Mouse (Mus musculus) embryonic facial prominence, embryonic 11.5 days (tissue): ENCODE data around the gene Camta1. TPM values are rescaled to one million over a fixed set of nuclear protein-coding genes. Genes with fewer than 3 reads are reported as not detected.

Source experiments
- ATAC-seq: fragments of 200-750 bp; cut with Nextera tagmentation; replicated peaks from 2 replicates; pipeline ENCODE4 v1.8.0; 2017; ENCODE audit warnings: low read depth; ENCODE audit not compliant: insufficient number of reproducible peaks, low FRiP score, low TSS enrichment
- DNase-seq: peaks from one replicate; pipeline ENCODE4 v3.0.0-alpha.2; 2015; ENCODE audit warnings: low spot score
- H3K27ac ChIP-seq: fragments of 300-500 bp; sonication (generic); replicated peaks from 2 replicates; pipeline ENCODE4 v1.5.1; 2014; ENCODE audit warnings: mild to moderate bottlenecking, low read depth, low read length, control low read depth
- H3K27me3 ChIP-seq: fragments of 300-500 bp; sonication (generic); 2 replicates; pipeline ENCODE4 v1.6.1; 2014; ENCODE audit warnings: mild to moderate bottlenecking, low read length, moderate library complexity, mixed read lengths; ENCODE audit not compliant: control insufficient read depth, insufficient read depth
- H3K36me3 ChIP-seq: fragments of 300-500 bp; sonication (generic); replicated peaks from 2 replicates; pipeline ENCODE4 v1.6.1; 2014; ENCODE audit warnings: low read depth, mild to moderate bottlenecking, low read length, moderate library complexity, mixed read lengths; ENCODE audit not compliant: control insufficient read depth, insufficient read depth
- H3K4me1 ChIP-seq: fragments of 300-500 bp; sonication (generic); 2 replicates; pipeline ENCODE4 v1.6.1; 2014; ENCODE audit warnings: low read length, mixed read lengths; ENCODE audit not compliant: control insufficient read depth, insufficient read depth
- H3K4me2 ChIP-seq: fragments of 300-500 bp; sonication (generic); 2 replicates; pipeline ENCODE4 v1.6.1; 2014; ENCODE audit warnings: low read depth, mild to moderate bottlenecking, control low read depth, low read length, moderate library complexity
- H3K4me3 ChIP-seq: fragments of 300-500 bp; sonication (generic); 2 replicates; pipeline ENCODE4 v1.5.1; 2014; ENCODE audit warnings: low read depth, low read length, control low read depth
- H3K9ac ChIP-seq: fragments of 300-500 bp; sonication (generic); replicated peaks from 2 replicates; pipeline ENCODE4 v1.6.1; 2014; ENCODE audit warnings: mild to moderate bottlenecking, control low read depth, low read length
- H3K9me3 ChIP-seq: fragments of 300-500 bp; sonication (generic); replicated peaks from 2 replicates; pipeline ENCODE4 v1.6.1; 2016; ENCODE audit warnings: mild to moderate bottlenecking, low read length, inconsistent platforms, mixed read lengths; ENCODE audit not compliant: control insufficient read depth
- WGBS: fragments of 180-500 bp; shearing (Covaris S2); extraction: QIAGEN DNeasy Blood & Tissue Kit; methylation state at CpG from one replicate; pipeline ENCODE4 v1.1.7; 2014; 5-methylcytosine and 5-hydroxymethylcytosine counted together
- polyA plus RNA-seq: library from polyadenylated mRNA; unstranded; fragments of >200 nt; fragmentation: Nextera tagmentation; extraction: Ambion mirVana; gene quantifications from 2 replicates; pipeline ENCODE4 v1.2.1, GENCODE M21; 2014

Gene Camta1
- polyA plus RNA-seq, 1 experiment from 2014 or later = 130 TPM

DNA sequence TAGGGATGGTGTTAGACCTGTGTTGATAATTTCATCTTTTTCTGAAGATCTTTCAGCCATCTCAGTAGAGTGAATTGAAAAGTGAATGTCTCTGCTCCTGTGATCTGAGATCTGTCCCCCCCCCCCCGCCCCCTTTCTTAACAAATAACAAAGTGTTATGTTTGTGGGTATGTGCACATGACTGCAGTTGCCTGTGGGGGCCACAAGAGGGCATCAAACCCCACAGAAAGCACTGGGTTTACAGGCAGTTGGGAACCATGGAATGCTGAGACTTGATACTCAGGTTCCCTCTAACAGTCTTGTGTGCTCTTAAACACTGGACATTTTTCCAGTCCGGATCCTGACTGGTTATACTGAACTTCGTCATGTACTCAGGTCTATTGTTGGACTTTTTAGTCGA, 350.6 kb downstream of the Camta1 start:
- no peak for DNase-seq

DNA sequence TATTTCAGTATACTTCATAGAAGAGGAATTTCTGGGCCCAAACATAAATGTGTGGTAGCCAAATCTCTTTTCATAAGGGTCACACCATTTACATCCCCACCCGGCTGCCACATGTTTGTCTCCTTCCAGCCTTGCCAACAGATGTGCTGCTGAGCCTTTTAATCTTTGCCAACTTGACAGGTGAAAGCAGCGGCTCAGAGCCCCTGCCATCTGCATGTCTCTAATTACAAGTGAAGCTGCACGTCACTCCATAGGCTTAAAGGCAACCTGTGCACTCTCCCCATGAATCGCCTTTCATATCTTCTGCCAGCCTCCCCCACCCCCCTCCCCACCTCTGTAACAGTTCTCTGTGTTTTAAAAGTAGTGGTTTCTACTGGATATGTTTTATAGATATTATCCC, 351.3 kb downstream of the Camta1 start:
- Histone ChIP-seq H3K27ac (no peak overlapping the region), H3K4me3 (no peak overlapping the region), H3K4me1 (no peaks in the 10 kb centered on the region), H3K9me3 (no peaks in the 10 kb centered on the region), H3K4me2 (no peak overlapping the region), H3K27me3 (no peaks in the 10 kb centered on the region), H3K36me3 (no peaks in the 10 kb centered on the region), H3K9ac (no peak overlapping the region)
- WGBS = 59% methylated on average over 4 of the region's 4 CpGs
- DNase-seq = no peak
- no peak for ATAC-seq

More for the DNA sequence above, 350.6 kb downstream of the Camta1 start:
- Histone ChIP-seq H3K27me3 (no peaks in the 10 kb centered on the region), H3K36me3 (no peaks in the 10 kb centered on the region), H3K9me3 (no peaks in the 10 kb centered on the region), H3K9ac (no peak overlapping the region), H3K4me3 (no peak overlapping the region), H3K4me2 (no peak overlapping the region), H3K4me1 (no peaks in the 10 kb centered on the region), H3K27ac (no peak overlapping the region)
- ATAC-seq = no peak
- 88% methylated on average over 4 of the region's 4 CpGs for WGBS

DNA sequence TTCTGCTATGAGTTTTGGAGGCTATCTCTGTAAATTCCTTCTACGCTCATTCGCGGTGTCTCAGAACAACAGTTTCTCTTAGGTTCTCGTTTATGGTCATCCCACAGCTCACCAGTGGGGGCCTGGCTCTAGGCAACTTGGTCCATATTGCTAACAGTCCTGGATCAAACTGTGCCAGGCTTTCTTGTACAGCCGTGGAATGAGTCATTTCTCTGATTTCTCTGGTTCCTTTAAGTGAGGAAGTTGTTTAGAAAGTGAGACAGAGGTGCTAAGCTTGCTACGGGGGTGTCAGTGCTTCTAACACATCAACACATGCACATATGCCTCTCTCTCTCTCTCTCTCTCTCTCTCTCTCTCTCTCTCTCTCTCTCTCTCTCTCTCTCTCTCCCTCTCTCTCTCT, 355.0 kb downstream of the Camta1 start:
- ATAC-seq = no peak
- no peak for DNase-seq
- 82% methylated on average over 6 of the region's 6 CpGs for WGBS
- no peak overlapping the region for H3K9ac ChIP-seq
- H3K4me3 ChIP-seq = no peak overlapping the region
- H3K27me3 ChIP-seq = no peaks in the 10 kb centered on the region
- no peaks in the 10 kb centered on the region for H3K4me1 ChIP-seq
- no peak overlapping the region for H3K4me2 ChIP-seq
- no peaks in the 10 kb centered on the region for H3K9me3 ChIP-seq
- H3K36me3 ChIP-seq = no peaks in the 10 kb centered on the region
- H3K27ac ChIP-seq = no peak overlapping the region

DNA sequence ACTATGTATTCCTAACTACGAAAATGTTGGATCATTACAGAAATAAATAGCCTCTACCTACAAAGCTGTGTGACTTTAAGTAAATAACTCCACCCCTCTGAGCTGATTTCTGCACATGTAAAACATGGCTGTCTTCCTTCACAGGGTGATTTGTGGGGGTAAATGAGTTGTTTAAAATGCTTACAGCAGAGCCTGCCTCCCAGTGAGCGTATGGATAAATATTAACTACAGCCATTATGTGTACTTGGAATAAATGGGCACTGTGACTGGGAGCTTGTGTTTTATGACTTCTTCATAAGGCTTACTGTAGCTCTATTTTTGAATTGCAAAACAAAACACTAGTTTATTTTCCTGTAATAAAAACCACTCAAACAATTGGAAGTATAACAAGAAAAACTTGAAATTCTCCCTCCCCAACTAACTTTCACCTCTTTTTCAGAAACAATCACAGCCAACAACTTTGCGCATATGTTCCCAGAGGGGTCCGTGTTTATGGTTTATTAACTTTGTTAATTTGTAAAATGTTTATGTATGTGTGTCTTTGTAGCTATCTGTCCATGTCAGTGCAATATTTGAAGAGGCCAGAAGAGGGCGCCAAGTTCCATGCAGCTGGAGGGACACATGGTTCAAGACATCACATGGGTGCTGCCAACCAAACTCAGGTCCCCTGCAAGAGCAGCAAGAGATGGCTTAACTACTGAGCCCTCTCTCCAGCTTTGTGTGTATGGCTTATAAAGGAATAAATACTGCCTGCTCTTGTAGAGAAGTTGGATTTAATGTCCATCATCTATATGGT, 363.0 kb downstream of the Camta1 start:
- ATAC-seq = no peak

DNA sequence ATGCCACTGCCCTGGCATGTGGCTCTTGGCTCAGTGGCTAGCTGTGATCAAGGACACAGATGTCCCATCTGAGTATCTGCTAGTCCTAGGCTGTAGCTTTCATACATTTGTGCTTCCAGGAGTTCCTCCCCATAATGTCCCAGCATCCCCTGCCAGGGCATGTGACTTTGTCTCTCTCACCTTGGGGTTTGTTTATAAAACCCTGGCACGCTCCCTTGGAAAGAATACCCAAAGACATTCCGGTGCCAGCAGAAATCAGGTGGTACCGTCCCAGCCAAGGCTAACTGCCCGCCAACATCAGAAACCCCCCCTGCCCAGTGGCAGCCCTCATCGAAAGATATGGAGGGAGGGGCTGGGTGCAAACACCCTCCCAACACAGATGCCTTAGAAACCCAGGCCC, 365.1 kb downstream of the Camta1 start:
- WGBS = 90% methylated on average over 5 of the region's 5 CpGs

More for the DNA sequence above, 363.0 kb downstream of the Camta1 start:
- WGBS = 80% methylated on average over 5 of the region's 5 CpGs
- no peak overlapping the region for H3K4me2 ChIP-seq
- no peaks in the 10 kb centered on the region for H3K4me1 ChIP-seq
- H3K9me3 ChIP-seq = no peaks in the 10 kb centered on the region; the same call in 1 of the 2 replicates
- H3K27ac ChIP-seq = no peak overlapping the region
- DNase-seq = no peak
- no peak overlapping the region for H3K9ac ChIP-seq
- H3K27me3 ChIP-seq = no peaks in the 10 kb centered on the region
- no peaks in the 10 kb centered on the region for H3K36me3 ChIP-seq
- no peak overlapping the region for H3K4me3 ChIP-seq

DNA sequence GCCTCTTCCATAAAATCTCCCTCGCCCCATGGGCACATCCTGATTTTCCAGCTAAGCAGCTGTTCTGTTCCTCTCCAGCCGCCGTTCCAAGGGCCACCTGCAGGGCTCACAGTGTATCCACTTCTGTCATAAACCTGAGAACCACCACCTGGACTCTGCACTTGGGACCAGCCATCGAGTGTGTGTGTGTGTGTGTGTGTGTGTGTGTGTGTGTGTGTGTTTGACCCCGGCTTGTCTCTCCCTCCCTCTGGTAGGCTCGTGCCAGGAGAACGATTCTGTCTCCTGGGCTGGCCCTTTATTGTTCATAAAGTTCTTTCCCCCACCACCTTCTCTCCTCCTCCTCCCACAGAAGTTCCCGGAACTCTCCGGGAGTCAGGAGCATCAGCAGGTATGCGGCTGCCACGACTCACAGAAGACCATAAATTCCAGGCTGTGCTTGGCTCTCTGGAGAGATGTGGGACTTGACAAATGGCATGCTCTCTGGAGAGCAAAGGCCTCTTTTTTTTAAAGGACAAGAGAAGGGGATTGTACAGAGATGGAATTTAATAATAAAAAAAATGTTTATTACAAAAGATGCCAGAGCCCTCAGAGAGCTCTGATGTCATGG, 366.3 kb downstream of the Camta1 start:
- WGBS = 76% methylated on average over 11 of the region's 11 CpGs
- Histone ChIP-seq H3K9ac (no peak overlapping the region), H3K36me3 (no peaks in the 10 kb centered on the region), H3K27me3 (no peaks in the 10 kb centered on the region), H3K4me2 (no peak overlapping the region), H3K4me1 (no peaks in the 10 kb centered on the region), H3K27ac (no peak overlapping the region), H3K9me3 (no peaks in the 10 kb centered on the region; the same call in 1 of the 2 replicates), H3K4me3 (no peak overlapping the region)
- DNase-seq (no peak), ATAC-seq (no peak)

More for the DNA sequence above, 365.1 kb downstream of the Camta1 start:
- H3K9ac ChIP-seq = no peak overlapping the region
- no peak overlapping the region for H3K4me3 ChIP-seq
- H3K36me3 ChIP-seq = no peaks in the 10 kb centered on the region
- H3K27me3 ChIP-seq = no peaks in the 10 kb centered on the region
- H3K4me1 ChIP-seq = no peaks in the 10 kb centered on the region
- no peak for DNase-seq
- H3K27ac ChIP-seq = no peak overlapping the region
- H3K4me2 ChIP-seq = no peak overlapping the region
- no peaks in the 10 kb centered on the region; the same call in 1 of the 2 replicates for H3K9me3 ChIP-seq
- no peak for ATAC-seq

DNA sequence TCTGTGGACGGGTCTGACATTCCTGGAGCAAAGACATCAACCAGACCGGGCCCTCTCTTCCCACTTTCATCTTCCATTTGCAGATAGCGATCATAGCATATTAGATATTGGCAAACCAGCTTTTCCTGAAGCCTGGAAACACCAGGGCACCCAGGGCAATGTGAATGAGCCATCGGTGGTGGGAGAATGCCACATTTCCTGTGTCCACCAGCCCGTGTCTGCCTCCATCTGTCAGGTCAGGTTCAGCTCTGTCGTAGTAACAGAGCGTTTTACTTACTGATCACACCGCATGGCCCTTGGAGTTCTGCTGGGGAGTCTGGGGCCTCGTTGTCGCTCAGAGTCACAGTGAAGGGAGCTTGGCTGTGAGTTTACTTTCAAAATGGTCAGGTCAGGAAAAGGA, 368.9 kb downstream of the Camta1 start:
- Histone ChIP-seq H3K36me3 (no peaks in the 10 kb centered on the region), H3K27me3 (no peaks in the 10 kb centered on the region)

DNA sequence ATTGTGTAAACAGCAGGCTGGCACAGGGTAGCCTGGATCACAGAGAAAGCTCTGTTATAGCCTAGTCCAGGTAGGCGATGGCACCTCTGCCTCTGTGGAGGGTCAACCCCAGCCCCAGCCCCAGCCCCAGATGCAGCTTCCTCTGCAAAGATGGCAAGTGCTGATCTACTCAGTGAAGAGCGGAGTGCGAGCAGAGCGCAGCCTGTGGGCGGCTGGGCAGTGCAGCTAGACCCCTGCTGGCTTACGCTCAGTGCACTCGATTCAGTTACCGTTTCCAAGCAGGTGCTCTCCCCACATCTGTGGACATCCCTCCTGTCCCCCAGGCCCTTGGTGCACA, 377.7 kb downstream of the Camta1 start:
- H3K27me3 ChIP-seq = no peaks in the 10 kb centered on the region
- ATAC-seq (no peak), DNase-seq (no peak)
- no peaks in the 10 kb centered on the region for H3K4me1 ChIP-seq
- no peak overlapping the region for H3K9ac ChIP-seq
- H3K9me3 ChIP-seq = no peaks in the 10 kb centered on the region
- no peak overlapping the region for H3K27ac ChIP-seq
- WGBS = 50% methylated on average over 8 of the region's 8 CpGs
- H3K4me3 ChIP-seq = no peak overlapping the region
- H3K36me3 ChIP-seq = no peaks in the 10 kb centered on the region
- no peak overlapping the region for H3K4me2 ChIP-seq

More for the DNA sequence above, 368.9 kb downstream of the Camta1 start:
- Histone ChIP-seq H3K4me1 (no peaks in the 10 kb centered on the region), H3K4me2 (no peak overlapping the region), H3K4me3 (no peak overlapping the region), H3K9ac (no peak overlapping the region), H3K9me3 (no peaks in the 10 kb centered on the region), H3K27ac (no peak overlapping the region)
- no peak for ATAC-seq
- 82% methylated on average over 10 of the region's 10 CpGs for WGBS
- DNase-seq = no peak
